Mouse (Mus musculus): ENCODE measurements around the gene Bud31. TPM values are rescaled to one million over a fixed set of nuclear protein-coding genes. Genes with fewer than 3 reads are reported as not detected.
"Not testable (repeated sequence)": the region's sequence is repeated elsewhere in the genome, so short reads cannot be mapped to it uniquely, and the experiment has no call there.

Gene Bud31
- total and polyA plus RNA-seq, 3 experiments = 155 to 282 (median 211) TPM

GRCm38 (mm10) chr5:145130995-145131394, 9.2 kb upstream of the Bud31 start:
- H3K79me2 ChIP-seq (replicated peaks; ENCODE audit: control insufficient read depth, extremely low read depth, insufficient read depth, poor library complexity, severe bottlenecking) = peaks cover 4% of the 10 kb centered on the region; the same call in 1 of the 2 replicates
- H3K36me3 ChIP-seq (replicated peaks in 1 of 2; ENCODE audit: control insufficient read depth in 1 of 2, insufficient read depth in 1 of 2, low read length in 1 of 2) = peaks cover 86 to 94% of the 10 kb centered on the region in 2 experiments
- no peak overlapping the region for H3K9ac ChIP-seq (ENCODE audit: insufficient read depth, low read depth)
- dilution Hi-C loops (cut with MboI; ENCODE audit: extremely low pct_ligation_motif_present, extremely low pct_unique_long_range_greater_than_20kb, low sequenced_read_pairs) (no loop called here), in situ Hi-C loops (cut with MboI; ENCODE audit: low pct_ligation_motif_present, low pct_unique_long_range_greater_than_20kb, low sequenced_read_pairs) (no loop called here)
- H3K4me1 ChIP-seq (ENCODE audit: control insufficient read depth in 1 of 2, insufficient read depth in 2 of 2) = no peaks in the 10 kb centered on the region
- no peak overlapping the region for H3K4me2 ChIP-seq (ENCODE audit: insufficient read depth, low read depth, poor library complexity, severe bottlenecking)
- H3K27ac ChIP-seq (ENCODE audit: insufficient read depth, low read depth) = no peak overlapping the region
- TF ChIP-seq ZMIZ1 (IDR thresholded peaks at IDR 0.05; ENCODE audit: low read depth, low read length) (0 out of 2 replicates have a peak, but pooled peaks have one; percentile 10), SIN3A (IDR thresholded peaks at IDR 0.05; ENCODE audit: low read length) (no peak), POLR2AphosphoS2 (IDR thresholded peaks at IDR 0.05; ENCODE audit: low read depth, low read length) (peak; percentile 51; the same call in 1 of the 2 replicates)
- no peak for DNase-seq (ENCODE audit: extremely low read depth)
- H3K27me3 ChIP-seq (replicated peaks) = no peaks in the 10 kb centered on the region
- no peaks in the 10 kb centered on the region for H3K9me3 ChIP-seq (replicated peaks; ENCODE audit: low read length)
- H3K4me3 ChIP-seq (replicated peaks in 1 of 3; ENCODE audit: low read depth in 2 of 3, low read length in 2 of 3, poor library complexity in 1 of 3) = no peak overlapping the region

- Histone ChIP-seq H3K36me3 (replicated peaks in 1 of 2; ENCODE audit: control insufficient read depth in 1 of 2, insufficient read depth in 1 of 2, low read length in 1 of 2) (peaks cover 78 to 93% of the 10 kb centered on the region in 2 experiments), H3K79me2 (replicated peaks; ENCODE audit: control insufficient read depth, extremely low read depth, insufficient read depth, poor library complexity, severe bottlenecking) (peaks cover 27% of the 10 kb centered on the region), H3K4me1 (ENCODE audit: control insufficient read depth in 1 of 2, insufficient read depth in 2 of 2) (peaks cover 8 to 11% of the 10 kb centered on the region in 2 experiments; a peak in 2 of 4 replicates)
- in situ Hi-C loops (cut with MboI; ENCODE audit: low pct_ligation_motif_present, low pct_unique_long_range_greater_than_20kb, low sequenced_read_pairs); H3K9ac ChIP-seq (ENCODE audit: insufficient read depth, low read depth); H3K27me3 ChIP-seq (replicated peaks); DNase-seq (ENCODE audit: extremely low read depth); H3K27ac ChIP-seq (ENCODE audit: insufficient read depth, low read depth); dilution Hi-C loops (cut with MboI; ENCODE audit: extremely low pct_ligation_motif_present, extremely low pct_unique_long_range_greater_than_20kb, low sequenced_read_pairs); H3K4me3 ChIP-seq (replicated peaks in 1 of 3; ENCODE audit: low read depth in 2 of 3, low read length in 2 of 3, poor library complexity in 1 of 3); H3K4me2 ChIP-seq (ENCODE audit: insufficient read depth, low read depth, poor library complexity, severe bottlenecking); H3K9me3 ChIP-seq (replicated peaks; ENCODE audit: low read length): not testable (repeated sequence)
- TF ChIP-seq CTCF (conservative IDR thresholded peaks at IDR 0.05 in 1 of 2, IDR thresholded peaks at IDR 0.05 in 1 of 2; ENCODE audit: low read depth in 2 of 2, low read length in 2 of 2) (peak in 1 of 2 experiments; percentile 61; a peak in 2 of 4 replicates), POLR2AphosphoS2 (IDR thresholded peaks at IDR 0.05; ENCODE audit: low read depth, low read length) (0 out of 2 replicates have a peak, but pooled peaks have one; percentile 45)
These were observed 6.9 kb upstream of the Bud31 start for GRCm38 (mm10) chr5:145133275-145133674.

GRCm38 (mm10) chr5:145138836-145139235, 1.3 kb upstream of the Bud31 start:
- Histone ChIP-seq H3K9ac (ENCODE audit: insufficient read depth, low read depth) (peak overlapping the region; percentile 59), H3K27me3 (replicated peaks) (no peaks in the 10 kb centered on the region), H3K79me2 (replicated peaks; ENCODE audit: control insufficient read depth, extremely low read depth, insufficient read depth, poor library complexity, severe bottlenecking) (peaks cover 74% of the 10 kb centered on the region), H3K36me3 (replicated peaks in 1 of 2; ENCODE audit: control insufficient read depth in 1 of 2, insufficient read depth in 1 of 2, low read length in 1 of 2) (peaks cover 48 to 68% of the 10 kb centered on the region in 2 experiments), H3K27ac (ENCODE audit: insufficient read depth, low read depth) (no peak overlapping the region), H3K4me3 (replicated peaks in 1 of 3; ENCODE audit: low read depth in 2 of 3, low read length in 2 of 3, poor library complexity in 1 of 3) (peak overlapping the region; percentile 71 to 93 (median 86)), H3K9me3 (replicated peaks; ENCODE audit: low read length) (no peaks in the 10 kb centered on the region), H3K4me1 (ENCODE audit: control insufficient read depth in 1 of 2, insufficient read depth in 2 of 2) (peaks cover 10 to 42% of the 10 kb centered on the region in 2 experiments; a peak in 2 of 4 replicates), H3K4me2 (ENCODE audit: insufficient read depth, low read depth, poor library complexity, severe bottlenecking) (peak overlapping the region; percentile 88)
- TF ChIP-seq MYC (IDR thresholded peaks at IDR 0.05; ENCODE audit: low read depth, low read length) (no peak), JUND (conservative IDR thresholded peaks at IDR 0.05; ENCODE audit: low read depth, low read length) (no peak), BHLHE40 (IDR thresholded peaks at IDR 0.05; ENCODE audit: low read depth, low read length) (no peak), ZC3H11A (IDR thresholded peaks at IDR 0.05; ENCODE audit: low read depth, low read length) (no peak), ZNF384 (IDR thresholded peaks at IDR 0.05; ENCODE audit: low read depth, low read length) (no peak), POLR2A (IDR thresholded peaks at IDR 0.05; ENCODE audit: low read depth, low read length) (no peak), ZKSCAN1 (IDR thresholded peaks at IDR 0.05; ENCODE audit: borderline replicate concordance, low read depth, low read length) (no peak), ELF1 (IDR thresholded peaks at IDR 0.05; ENCODE audit: low read depth, low read length) (no peak), E2F4 (IDR thresholded peaks at IDR 0.05; ENCODE audit: insufficient replicate concordance, low read depth, low read length) (no peak), ETS1 (conservative IDR thresholded peaks at IDR 0.05; ENCODE audit: low read depth, low read length) (no peak), EP300 (IDR thresholded peaks at IDR 0.05; ENCODE audit: low read length) (no peak), PAX5 (IDR thresholded peaks at IDR 0.05; ENCODE audit: low read length) (no peak), UBTF (IDR thresholded peaks at IDR 0.05; ENCODE audit: low read depth, low read length) (no peak), IRF4 (IDR thresholded peaks at IDR 0.05; ENCODE audit: low read depth, low read length) (no peak)
- no peak for DNase-seq (ENCODE audit: extremely low read depth)
- dilution Hi-C loops (cut with MboI; ENCODE audit: extremely low pct_ligation_motif_present, extremely low pct_unique_long_range_greater_than_20kb, low sequenced_read_pairs) (no loop called here), in situ Hi-C loops (cut with MboI; ENCODE audit: low pct_ligation_motif_present, low pct_unique_long_range_greater_than_20kb, low sequenced_read_pairs) (no loop called here)
